Mouse (Mus musculus) colon, adult 2 months (tissue): ENCODE results near the gene Fgd1. TPM values are rescaled to one million over a fixed set of nuclear protein-coding genes. Genes with fewer than 3 reads are reported as not detected.

Source experiments
- polyA plus RNA-seq: library from polyadenylated mRNA; depleted of rRNA; stranded (reverse); fragments of >200 nt; gene quantifications from 2 replicates; pipeline ENCODE4 v1.2.3, GENCODE M21; 2012; rRNA removed

Fgd1 gene
- polyA plus RNA-seq, result 5.2 and 5.3 TPM in 2 replicates

DNA sequence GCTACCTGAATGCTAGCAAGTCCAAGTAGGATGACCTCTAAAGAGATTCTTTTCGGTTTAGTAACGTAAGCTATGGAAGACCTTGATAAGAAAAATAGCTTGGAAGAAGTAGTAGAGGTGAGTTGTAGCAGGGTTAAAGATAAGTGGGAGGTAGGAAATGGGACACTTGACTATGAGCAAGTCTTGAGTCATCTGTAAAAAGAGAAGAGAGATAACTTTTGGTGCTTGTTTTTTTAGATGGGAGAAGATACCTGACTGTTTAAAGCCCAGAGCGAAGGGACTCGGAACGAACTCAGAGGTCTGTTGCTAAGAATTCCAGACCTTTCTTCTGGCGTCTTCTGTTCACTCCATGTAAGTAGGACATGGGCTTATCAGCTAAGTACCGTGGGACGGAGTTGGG lies at the start of gene Fgd1:
TSS of gene Fgd1 (plus strand) at position 301 of the 400 bp plus-strand sequence.

GRCm38 (mm10) chrX:151016938-151017877 lies 28.7 kb upstream of the Fgd1 start, which contains the start of gene Gnl3l:
TSS of gene Gnl3l (minus strand) at chrX:151017322.

GRCm38 (mm10) chrX:151096171-151097058 lies 50.5 kb downstream of the Fgd1 start, which contains the start of gene Tsr2:
TSS of gene Tsr2 (minus strand) at chrX:151096543.

Other genes starting within 250 kb of the Fgd1 start
- 17.3 and 20.4 TPM in 2 replicates for gene Maged2, start 231.8 kb upstream of the Fgd1 start, polyA plus RNA-seq
- gene Gnl3l, start 28.8 kb upstream of the Fgd1 start, polyA plus RNA-seq, result 6.6 and 6.7 TPM in 2 replicates
- 1.4 and 2.4 TPM in 2 replicates for gene Tsr2, start 50.4 kb downstream of the Fgd1 start, polyA plus RNA-seq
- gene Wnk3, start 151.9 kb downstream of the Fgd1 start, polyA plus RNA-seq, result 0.02 and 0.06 TPM in 2 replicates